Mouse (Mus musculus): ENCODE data around the gene Siah1a.
A peak's percentile ranks its signal among the peaks of the same experiment; 100 is the strongest.

Siah1a gene

GRCm38 (mm10) chr8:86745221-86745934 is at the start of gene Siah1a, which contains the start of gene Gm10638:
Gene Siah1a, minus strand, starts transcription at chr8:86745934.
Gene Gm10638, plus strand, starts transcription at chr8:86745699.
- peak; percentile 71 for DNase-seq

DNA sequence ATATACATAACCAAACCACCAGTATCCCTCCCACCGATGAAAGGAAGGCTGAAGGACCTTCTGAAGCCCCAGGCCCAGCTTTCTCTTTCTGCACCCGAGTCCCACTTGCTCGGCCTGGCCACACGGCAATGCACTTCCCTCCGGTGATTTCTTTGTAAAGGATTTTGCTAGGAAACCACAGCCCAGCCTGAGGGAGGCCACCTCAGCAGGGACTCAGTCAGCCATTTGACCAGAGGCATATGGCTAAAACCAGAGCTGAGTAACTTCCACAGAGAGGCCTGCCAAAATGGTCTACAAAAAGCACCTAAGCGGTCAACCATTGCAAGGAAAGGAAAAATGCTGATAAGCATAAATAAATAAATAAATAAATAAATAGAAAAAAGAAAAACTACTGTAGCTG is 49.0 kb upstream of the Siah1a start:
- no peak for DNase-seq

- no peak for DNase-seq
Observed at GRCm38 (mm10) chr8:86791542-86791941, 45.8 kb upstream of the Siah1a start.

- DNase-seq: no peak
Observed at GRCm38 (mm10) chr8:86789576-86789975, 43.8 kb upstream of the Siah1a start.

DNA sequence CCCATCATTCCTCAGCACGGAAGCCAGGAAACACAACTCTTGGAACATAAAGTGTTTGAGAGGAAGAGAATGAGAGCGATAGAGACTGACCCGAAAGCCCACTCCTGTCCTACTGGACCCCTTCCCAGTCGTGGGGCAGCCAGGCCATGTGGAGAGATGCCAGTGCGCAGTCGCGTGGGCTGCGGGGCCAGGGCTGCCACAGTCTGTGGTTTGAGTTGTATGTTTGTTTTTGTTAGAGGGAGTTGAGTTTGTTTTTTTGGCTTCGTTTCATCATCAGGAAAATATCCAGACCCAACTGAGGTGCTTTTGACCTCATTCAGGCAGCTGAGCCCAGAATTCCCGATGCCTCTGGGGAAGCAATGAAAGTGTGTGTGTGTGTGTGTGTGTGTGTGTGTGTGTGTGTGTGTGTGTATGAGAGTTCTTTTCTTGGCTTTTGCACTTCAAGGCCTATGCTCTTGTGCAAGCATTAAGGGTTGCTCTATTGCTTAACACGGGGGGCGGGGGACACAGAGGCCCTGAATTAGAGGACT is 42.2 kb upstream of the Siah1a start:
- DNase-seq: peak; percentile 46

- peak; percentile 24 for DNase-seq
Observed at GRCm38 (mm10) chr8:86786498-86786897, 40.8 kb upstream of the Siah1a start.

DNA sequence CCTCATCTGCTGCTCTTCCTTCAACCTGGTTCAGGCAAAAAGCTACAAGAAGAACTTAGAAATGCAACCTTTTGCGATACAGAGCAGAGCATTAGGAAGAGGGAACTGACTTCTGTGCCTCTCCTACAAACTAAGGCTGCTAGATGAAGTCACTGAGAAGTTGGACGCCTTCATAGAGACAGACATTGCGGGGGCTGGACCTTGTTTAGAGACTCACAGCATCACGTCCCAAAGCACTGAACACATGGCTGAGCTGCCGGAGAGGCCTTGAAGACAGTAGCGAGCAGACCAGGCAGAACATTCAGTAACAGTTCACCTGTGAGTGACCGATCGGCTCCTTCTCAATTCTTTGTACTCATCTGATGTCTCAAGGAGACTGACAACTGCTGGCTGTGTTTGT is 35.4 kb upstream of the Siah1a start:
- DNase-seq: no peak

DNA sequence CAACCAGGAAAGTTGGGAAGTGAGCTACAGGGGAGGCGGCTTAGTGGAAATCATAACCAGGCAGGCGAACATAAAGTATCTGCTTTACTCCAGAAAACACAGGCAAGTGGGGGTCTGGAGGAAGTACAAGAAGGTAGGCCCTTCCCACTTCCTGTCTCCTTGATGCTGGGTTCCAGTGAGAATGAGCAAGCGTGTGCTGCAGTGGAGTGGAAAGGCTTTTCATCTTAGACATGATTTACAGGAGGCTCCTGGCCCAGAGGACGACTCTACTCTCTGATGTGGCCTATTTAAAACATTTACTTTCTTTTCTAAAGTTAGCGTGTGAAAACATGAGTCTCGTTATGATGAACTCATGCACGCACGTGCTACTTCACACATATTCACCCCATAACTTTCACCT is 33.5 kb upstream of the Siah1a start:
- no peak for DNase-seq

DNA sequence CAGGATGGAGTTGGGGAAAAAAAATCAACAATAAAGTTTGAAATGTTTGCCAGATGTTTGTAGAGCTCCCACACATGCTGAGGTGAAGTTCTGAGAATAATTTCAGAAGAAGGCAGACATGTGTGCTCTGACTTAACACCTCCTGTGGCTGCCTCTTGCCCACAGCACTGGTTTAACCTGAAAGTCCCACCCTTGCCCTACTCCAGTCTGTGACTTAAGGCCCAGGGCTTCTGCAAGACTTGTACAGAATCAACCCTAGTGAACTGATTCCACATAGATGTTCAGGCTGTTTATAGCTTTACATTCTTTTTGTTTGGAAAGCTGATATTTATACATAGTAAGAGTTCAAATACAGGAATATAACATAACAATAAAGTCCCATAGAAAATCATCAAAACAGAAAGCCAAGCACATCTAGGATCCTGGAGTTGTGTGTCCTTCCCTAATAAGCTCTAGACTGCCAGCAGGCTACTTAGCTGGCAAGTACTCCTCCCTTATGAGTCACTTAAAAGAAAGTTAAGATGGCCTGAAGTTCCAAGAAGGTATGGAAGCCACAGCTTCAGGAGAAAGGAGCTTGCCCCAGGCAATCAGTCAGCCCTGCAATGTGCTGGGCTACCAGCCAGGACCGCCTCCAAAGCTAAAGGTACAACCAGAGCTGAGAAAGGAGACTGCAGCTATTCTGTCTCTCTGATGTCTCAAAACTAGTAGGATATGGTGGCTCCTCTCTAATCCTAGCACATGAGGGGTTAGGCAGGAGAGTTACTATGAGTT is 24.4 kb upstream of the Siah1a start:
- no peak for DNase-seq

DNA sequence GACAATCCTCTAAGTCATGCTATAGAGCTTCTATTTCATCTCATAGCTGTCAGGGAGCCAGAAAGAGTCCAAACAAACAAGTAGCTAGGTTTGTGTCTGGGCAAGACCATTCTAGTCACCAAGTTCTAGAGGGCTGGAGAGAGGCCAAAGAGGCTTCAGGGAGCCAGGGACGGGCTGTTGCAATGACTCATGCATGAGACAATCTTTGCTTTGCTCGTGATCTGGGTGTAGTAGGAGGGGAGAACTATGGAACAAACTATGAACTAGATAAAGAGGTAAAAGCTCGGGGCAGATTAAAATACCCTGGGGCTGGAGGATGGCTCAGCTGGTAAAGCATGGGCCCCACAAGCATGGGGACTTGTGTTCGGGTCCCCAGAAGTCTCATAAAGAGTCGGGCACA is 22.8 kb upstream of the Siah1a start:
- peak; percentile 75 for DNase-seq

- DNase-seq: peak; percentile 65
Observed at GRCm38 (mm10) chr8:86766548-86767211, 20.9 kb upstream of the Siah1a start.

- DNase-seq: no peak
Observed at GRCm38 (mm10) chr8:86765669-86766068, 19.9 kb upstream of the Siah1a start.

- no peak for DNase-seq
Observed at GRCm38 (mm10) chr8:86765155-86765554, 19.4 kb upstream of the Siah1a start.

DNA sequence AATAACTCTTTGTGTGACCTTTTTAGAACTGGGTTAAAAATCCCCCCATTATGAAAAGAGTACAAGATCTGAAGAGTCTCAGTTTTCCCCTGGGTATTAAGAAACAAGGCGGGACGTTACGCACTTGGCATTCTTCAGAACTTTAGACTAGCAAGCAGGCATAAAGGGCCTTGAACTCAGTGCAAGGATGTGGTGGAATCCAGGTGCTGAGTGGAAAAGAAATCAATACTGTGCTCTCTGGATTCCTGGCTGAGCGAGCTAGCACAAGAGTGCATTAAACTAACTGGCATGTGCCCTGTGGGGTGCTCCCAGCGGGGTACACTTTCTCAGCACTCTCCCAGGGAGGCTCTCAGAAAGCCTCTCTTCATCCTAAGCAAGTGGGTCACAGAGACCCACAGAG is 17.1 kb upstream of the Siah1a start:
- no peak for DNase-seq

DNA sequence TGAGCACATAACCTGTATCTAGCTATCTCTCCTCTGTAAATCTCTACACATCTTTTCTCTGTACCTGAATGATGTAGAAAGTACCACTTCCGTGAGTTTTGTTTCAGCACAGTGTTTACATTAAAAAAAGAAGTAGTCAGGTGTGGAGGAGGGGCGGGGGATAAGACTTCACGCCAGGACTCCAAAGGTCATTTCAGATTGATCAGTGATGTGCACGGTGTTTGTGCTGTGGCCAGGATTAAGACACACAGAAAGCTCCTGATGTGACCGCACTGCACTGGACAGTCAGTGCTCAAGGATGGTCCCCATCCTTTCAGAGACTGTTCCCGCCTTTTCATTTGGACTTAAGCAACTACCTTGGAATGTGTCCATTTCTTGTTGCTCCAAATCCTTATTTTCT is 15.0 kb upstream of the Siah1a start:
- no peak for DNase-seq

DNA sequence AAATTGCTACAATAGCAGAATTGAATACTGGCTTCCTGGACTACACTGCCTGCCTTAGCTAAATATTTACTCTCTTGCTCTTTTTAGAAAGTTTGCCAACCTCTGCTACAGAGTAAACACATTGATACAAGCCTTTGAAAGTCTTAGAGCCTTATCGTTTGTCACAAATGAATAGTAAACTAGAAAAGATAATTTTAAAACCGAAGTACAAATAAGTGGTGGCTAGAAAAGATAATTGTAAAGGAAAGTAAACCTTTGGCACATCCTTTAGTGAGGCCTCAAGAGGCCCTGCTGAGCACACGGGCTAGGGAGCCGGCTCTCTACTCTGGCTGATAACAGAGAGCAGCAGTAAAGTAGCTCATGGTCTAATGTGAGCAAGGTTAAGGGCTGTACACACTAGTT is 13.4 kb upstream of the Siah1a start:
- no peak for DNase-seq

DNA sequence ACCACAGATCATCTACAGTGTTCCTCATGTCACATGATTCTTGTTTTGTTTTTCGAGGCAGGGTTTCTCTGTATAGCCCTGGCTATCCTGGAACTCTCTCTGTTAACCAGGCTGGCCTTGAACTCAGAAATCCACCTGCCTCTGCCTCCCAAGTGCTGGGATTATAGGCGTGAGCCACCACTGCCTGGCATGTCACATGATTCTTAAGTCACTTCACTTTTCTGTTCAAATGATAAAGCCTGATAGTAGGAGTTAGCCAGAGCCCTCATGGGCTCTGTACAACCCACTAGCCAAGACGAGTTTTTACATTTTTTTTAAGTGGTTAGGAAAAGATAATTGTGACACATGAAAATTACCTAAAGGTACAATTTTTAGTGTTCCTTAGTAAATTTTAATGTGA is 12.9 kb upstream of the Siah1a start:
- no peak for DNase-seq

DNA sequence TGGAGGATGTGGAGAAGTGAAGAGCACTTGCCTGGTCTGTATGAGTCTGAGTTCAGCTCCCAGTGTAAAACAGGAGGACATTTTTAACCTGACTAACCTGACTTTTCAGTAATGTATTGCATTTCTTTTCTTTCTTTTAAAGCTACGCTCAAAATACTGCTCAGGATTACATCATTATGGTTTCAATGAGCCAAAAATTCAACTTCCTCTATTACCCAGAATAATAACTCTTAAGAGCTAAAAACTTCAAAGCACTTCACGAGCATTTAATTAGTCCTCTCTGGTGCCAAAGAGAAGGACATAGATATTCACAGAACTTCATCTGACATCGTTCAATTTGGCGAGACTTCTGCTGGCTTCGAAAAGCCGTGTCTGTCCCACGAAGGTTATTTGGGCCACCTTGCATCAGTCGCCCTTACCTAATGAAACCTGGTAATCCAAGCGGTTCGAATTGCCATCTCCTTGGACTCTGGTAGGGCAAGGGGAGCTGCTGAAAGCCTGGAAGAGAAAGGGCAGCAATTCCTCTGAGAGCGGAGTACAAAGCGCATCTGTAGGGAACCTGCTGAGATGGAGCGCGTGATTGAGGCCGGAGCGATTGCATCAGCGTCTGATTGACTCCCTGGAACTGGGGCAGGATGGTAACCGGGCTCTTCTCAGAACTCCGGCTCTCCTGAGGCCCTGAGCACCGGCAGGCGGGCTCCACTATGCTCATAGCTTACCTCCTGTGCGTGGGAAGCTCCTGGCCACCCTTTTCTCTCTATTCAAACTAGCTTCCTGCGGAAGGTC is 11.4 kb upstream of the Siah1a start:
- peak; percentile 52 for DNase-seq

- DNase-seq: no peak
Observed at GRCm38 (mm10) chr8:86749842-86750241, 4.1 kb upstream of the Siah1a start.

GRCm38 (mm10) chr8:86746511-86746910 is 777 bp upstream of the Siah1a start:
- no peak for DNase-seq

DNA sequence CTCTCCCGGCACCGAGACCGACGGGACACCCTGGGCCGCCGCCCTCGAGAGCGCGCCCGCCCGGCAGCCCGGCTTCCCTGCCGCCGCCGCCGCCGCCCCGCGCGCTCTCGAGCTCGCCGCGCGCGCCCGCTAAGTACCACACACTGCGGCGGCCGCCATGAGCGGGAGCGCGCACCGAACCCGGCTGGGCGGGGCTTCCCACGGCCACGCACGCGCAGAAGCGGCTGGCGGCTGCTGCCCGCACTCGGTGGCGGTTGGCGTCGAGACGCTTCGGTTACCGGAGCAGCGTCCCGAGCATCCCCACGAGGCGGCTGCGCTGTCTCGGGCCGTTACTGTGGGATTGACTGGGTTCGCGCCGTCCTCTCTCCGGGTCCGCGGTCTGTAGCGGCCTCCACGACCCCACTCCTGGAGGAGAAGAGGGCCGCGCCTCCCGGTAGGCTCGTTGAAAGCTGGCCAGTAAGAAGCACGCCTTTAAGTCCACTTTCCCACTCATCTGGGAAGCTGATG is 254 bp upstream of the Siah1a start:
- DNase-seq: peak; percentile 97

Measured in lung, postnatal 14 days (tissue).